Mouse (Mus musculus): ENCODE measurements around the gene Mip. TPM values are rescaled to one million over a fixed set of nuclear protein-coding genes. Genes with fewer than 3 reads are reported as not detected.
"Not testable (repeated sequence)": the region's sequence is repeated elsewhere in the genome, so short reads cannot be mapped to it uniquely, and the experiment has no call there.

Mip gene
- 0.55 and 0.69 TPM in 2 replicates for polyA plus RNA-seq (2016; fragmentation: Nextera tagmentation; extraction: Ambion mirVana)

DNA sequence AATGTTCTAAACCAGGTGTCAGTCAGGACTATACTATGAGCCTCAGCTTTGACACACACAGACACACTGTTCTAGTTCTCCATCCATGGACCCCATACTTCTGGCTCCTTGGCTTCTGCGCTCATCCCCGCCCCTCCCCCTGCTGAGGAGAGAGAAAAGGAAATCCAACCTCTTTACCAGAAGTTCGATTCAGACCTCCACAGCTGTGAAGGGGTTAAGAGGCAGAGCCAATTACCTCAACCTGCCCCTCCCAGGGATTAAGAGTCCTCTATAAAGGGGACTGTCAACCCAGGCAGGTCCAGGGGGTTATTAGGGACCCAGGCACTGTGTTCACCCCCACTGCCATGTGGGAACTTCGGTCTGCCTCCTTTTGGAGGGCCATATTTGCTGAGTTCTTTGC, at the start of gene Mip:
Gene Mip (plus strand): TSS at position 301 of the 400 bp plus-strand sequence.
- Histone ChIP-seq H3K9me3 (no peaks in the 10 kb centered on the region), H3K27ac (peak within 1 kb of the TSS; percentile 61), H3K36me3 (replicated peaks) (no peaks in the 10 kb centered on the region), H3K27me3 (ENCODE audit: poor library complexity, severe bottlenecking) (no peaks in the 10 kb centered on the region), H3K4me3 (peak within 1 kb of the TSS; percentile 10), H3K4me1 (peaks cover 33% of the 10 kb centered on the region)
- DNase-seq (ENCODE audit: extremely low spot score, low spot score): no peak
- 26% methylated on average over 4 of the region's 4 CpGs for WGBS

- Histone ChIP-seq H3K36me3 (replicated peaks) (peaks cover 3% of the 10 kb centered on the region; the same call in 1 of the 2 replicates), H3K27me3 (ENCODE audit: poor library complexity, severe bottlenecking) (no peaks in the 10 kb centered on the region), H3K4me3 (peak overlapping the region; percentile 70), H3K27ac (peak overlapping the region; percentile 88), H3K4me1 (peaks cover 35% of the 10 kb centered on the region), H3K9me3 (no peaks in the 10 kb centered on the region)
- 1% methylated on average over 17 of the region's 17 CpGs for WGBS
- peak; percentile 86 for DNase-seq (ENCODE audit: extremely low spot score, low spot score)
These were observed 49.5 kb upstream of the Mip start for GRCm38 (mm10) chr10:128175996-128176755.

GRCm38 (mm10) chr10:128177316-128177715, 48.3 kb upstream of the Mip start:
- DNase-seq (ENCODE audit: extremely low spot score, low spot score): no peak
- 86% methylated on average over 4 of the region's 4 CpGs for WGBS
- H3K27ac ChIP-seq: no peak overlapping the region
- H3K4me1 ChIP-seq: peaks cover 35% of the 10 kb centered on the region
- H3K27me3 ChIP-seq (ENCODE audit: poor library complexity, severe bottlenecking): no peaks in the 10 kb centered on the region
- H3K4me3 ChIP-seq: no peak overlapping the region
- H3K9me3 ChIP-seq: no peaks in the 10 kb centered on the region
- peaks cover under 1% of the 10 kb centered on the region; the same call in 1 of the 2 replicates for H3K36me3 ChIP-seq (replicated peaks)

DNA sequence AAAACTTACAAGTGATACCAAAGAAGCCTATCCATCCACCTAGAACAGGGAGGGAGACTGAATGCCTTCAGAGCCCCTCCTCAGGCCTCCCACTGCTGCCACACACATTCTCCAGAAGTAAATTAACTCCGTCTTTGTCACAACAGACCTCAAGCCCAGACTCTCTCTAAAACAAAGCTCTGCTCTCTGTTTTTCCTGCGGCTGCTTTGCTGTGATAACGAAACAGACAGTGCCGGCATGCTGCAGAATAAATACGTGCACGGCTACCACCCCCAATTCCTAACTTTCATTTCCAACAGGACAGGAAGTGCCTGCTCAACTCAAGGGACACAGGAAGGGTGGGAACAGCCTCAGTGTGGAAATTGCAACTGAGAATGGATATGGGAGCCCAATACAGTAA, 45.6 kb upstream of the Mip start, which contains the start of gene Rbms2:
Gene Rbms2 (minus strand): TSS at position 309 of the 400 bp plus-strand sequence.
- Histone ChIP-seq H3K9me3 (no peaks in the 10 kb centered on the region), H3K4me1 (peaks cover 20% of the 10 kb centered on the region), H3K4me3 (peak within 1 kb of the TSS; percentile 27), H3K27ac (peak within 1 kb of the TSS; percentile 53), H3K27me3 (ENCODE audit: poor library complexity, severe bottlenecking) (no peaks in the 10 kb centered on the region), H3K36me3 (replicated peaks) (no peaks in the 10 kb centered on the region)
- no peak for DNase-seq (ENCODE audit: extremely low spot score, low spot score)
- WGBS: 4% methylated on average over 6 of the region's 6 CpGs

DNA sequence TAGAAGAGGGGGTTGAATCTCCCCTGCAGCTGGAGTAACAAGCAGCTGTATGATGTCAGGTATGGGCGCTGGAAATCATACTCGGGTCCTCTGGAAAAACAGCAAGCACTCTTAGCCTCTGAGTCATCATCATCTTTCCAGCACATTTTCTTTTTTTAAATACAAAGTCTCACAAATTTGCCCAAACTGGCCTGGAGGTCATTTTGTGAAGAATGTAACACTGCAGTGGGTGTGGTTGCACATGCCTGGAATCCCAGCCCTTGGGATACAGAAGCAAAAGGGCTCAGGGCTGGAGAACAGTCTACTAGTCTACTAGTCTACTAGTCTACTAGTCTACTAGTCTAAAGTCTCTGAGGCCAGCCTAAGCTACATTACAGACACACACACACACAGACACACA, 41.3 kb upstream of the Mip start:
- Histone ChIP-seq H3K27me3 (ENCODE audit: poor library complexity, severe bottlenecking) (no peaks in the 10 kb centered on the region), H3K4me1 (peaks cover 10% of the 10 kb centered on the region), H3K9me3 (no peaks in the 10 kb centered on the region), H3K4me3 (no peak overlapping the region), H3K36me3 (replicated peaks) (no peaks in the 10 kb centered on the region), H3K27ac (no peak overlapping the region)
- DNase-seq (ENCODE audit: extremely low spot score, low spot score): no peak
- 93% methylated on average over 2 of the region's 2 CpGs for WGBS

GRCm38 (mm10) chr10:128185277-128185940, 40.2 kb upstream of the Mip start:
- WGBS: 90% methylated on average over 6 of the region's 6 CpGs
- H3K9me3 ChIP-seq: no peaks in the 10 kb centered on the region

GRCm38 (mm10) chr10:128185959-128186358, 39.7 kb upstream of the Mip start:
- Histone ChIP-seq H3K27me3 (ENCODE audit: poor library complexity, severe bottlenecking) (no peaks in the 10 kb centered on the region), H3K4me1 (no peaks in the 10 kb centered on the region), H3K27ac (no peak overlapping the region), H3K9me3 (no peaks in the 10 kb centered on the region), H3K4me3 (no peak overlapping the region), H3K36me3 (replicated peaks) (no peaks in the 10 kb centered on the region)
- 44% methylated on average over 2 of the region's 2 CpGs for WGBS
- peak; percentile 85 for DNase-seq (ENCODE audit: extremely low spot score, low spot score)

More at GRCm38 (mm10) chr10:128185277-128185940, 40.2 kb upstream of the Mip start:
- H3K27me3 ChIP-seq (ENCODE audit: poor library complexity, severe bottlenecking): no peaks in the 10 kb centered on the region
- H3K4me3 ChIP-seq: no peak overlapping the region
- H3K27ac ChIP-seq: no peak overlapping the region
- H3K36me3 ChIP-seq (replicated peaks): no peaks in the 10 kb centered on the region
- H3K4me1 ChIP-seq: no peaks in the 10 kb centered on the region
- no peak for DNase-seq (ENCODE audit: extremely low spot score, low spot score)

DNA sequence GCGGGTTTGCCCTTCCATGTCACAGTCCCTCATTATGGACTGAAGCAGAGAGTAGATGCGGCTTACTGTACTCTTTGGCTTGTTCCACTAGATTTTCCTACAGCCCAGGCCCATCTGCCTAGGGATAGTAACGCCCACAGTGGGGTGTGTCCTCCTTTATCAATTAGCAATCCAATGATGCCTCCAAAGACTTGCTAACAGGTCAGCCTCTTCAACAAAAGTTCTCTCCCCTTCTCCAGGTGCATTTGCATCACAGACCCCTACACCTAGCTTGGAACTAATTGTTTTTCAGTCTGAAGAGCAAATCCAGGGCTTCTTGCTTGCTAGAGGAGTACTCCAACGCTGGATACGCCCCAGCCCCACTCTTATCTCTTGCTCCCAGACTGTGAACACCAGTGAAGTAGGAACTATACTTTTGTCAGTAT, 38.4 kb upstream of the Mip start:
- Histone ChIP-seq H3K4me1 (no peaks in the 10 kb centered on the region), H3K4me3 (no peak overlapping the region), H3K36me3 (replicated peaks) (no peaks in the 10 kb centered on the region), H3K27me3 (ENCODE audit: poor library complexity, severe bottlenecking) (peaks cover 4% of the 10 kb centered on the region; the same call in 1 of the 2 replicates), H3K9me3 (no peaks in the 10 kb centered on the region), H3K27ac (no peak overlapping the region)
- WGBS: 71% methylated on average over 5 of the region's 5 CpGs
- DNase-seq (ENCODE audit: extremely low spot score, low spot score): no peak

DNA sequence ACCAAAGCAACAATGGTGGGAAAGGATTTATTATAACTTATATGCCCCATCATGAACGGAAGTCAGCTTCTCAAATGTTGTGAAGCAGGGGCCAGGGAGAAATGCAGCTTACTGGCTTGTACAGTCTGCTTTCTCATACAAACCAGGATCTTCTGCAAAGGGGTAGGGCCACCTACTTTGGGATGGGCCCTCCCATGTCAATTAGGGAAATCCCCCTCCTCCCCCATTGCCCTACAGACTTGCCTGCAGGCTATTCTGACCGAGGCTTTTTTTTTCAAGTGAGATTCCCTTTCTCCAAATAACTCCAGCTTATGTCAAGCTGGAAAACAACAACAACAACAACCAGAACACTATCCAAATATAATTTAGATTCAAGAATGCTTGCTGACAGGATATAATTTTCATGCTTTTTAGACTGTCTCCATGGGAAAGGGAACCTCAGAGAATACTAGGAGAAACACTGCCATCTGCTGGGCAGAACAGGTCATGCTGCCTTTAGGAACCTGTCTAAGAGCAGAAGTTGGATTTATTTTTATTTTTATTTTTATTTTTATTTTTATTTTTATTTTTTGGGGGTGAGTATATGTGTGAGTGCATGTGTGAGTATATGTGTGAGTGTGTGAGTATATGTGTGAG, 37.3 kb upstream of the Mip start:
- H3K36me3 ChIP-seq (replicated peaks): no peaks in the 10 kb centered on the region
- H3K4me3 ChIP-seq: no peak overlapping the region
- no peak overlapping the region for H3K27ac ChIP-seq

DNA sequence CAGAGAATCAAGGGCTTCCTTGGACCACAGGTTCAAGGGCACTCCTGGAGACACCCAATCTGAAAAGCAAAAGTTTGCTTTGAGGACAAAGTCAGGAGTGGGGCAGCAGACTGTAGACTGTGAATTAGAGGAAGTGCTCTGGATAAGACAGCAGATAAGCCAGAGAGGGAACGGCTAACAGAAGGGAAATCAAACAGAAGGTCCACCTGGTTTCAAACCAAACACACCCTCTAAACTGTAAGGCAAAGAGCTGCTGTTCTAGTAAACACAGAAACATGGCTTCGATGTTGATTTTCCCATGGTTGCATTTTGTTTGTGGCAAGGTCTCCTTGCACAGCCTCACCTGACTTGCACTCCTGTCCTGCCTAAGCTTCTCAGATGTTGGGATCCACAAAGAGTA, 34.2 kb upstream of the Mip start:
- 84% methylated on average over 2 of the region's 2 CpGs for WGBS
- H3K27me3 ChIP-seq (ENCODE audit: poor library complexity, severe bottlenecking): peaks cover 32% of the 10 kb centered on the region
- H3K4me3 ChIP-seq: no peak overlapping the region
- H3K9me3 ChIP-seq: no peaks in the 10 kb centered on the region
- no peak overlapping the region for H3K27ac ChIP-seq
- H3K36me3 ChIP-seq (replicated peaks): no peaks in the 10 kb centered on the region
- peaks cover 22% of the 10 kb centered on the region for H3K4me1 ChIP-seq
- no peak for DNase-seq (ENCODE audit: extremely low spot score, low spot score)

More for the DNA sequence above, 37.3 kb upstream of the Mip start:
- H3K9me3 ChIP-seq: no peaks in the 10 kb centered on the region
- peaks cover 9% of the 10 kb centered on the region for H3K27me3 ChIP-seq (ENCODE audit: poor library complexity, severe bottlenecking)
- peak; percentile 46 for DNase-seq (ENCODE audit: extremely low spot score, low spot score)
- H3K4me1 ChIP-seq: no peaks in the 10 kb centered on the region
- 50% methylated on average over 2 of the region's 2 CpGs for WGBS

GRCm38 (mm10) chr10:128192030-128192766, 33.4 kb upstream of the Mip start:
- peaks cover 22% of the 10 kb centered on the region for H3K4me1 ChIP-seq
- not testable (repeated sequence) for H3K27ac ChIP-seq; H3K4me3 ChIP-seq; H3K36me3 ChIP-seq (replicated peaks); H3K9me3 ChIP-seq; DNase-seq (ENCODE audit: extremely low spot score, low spot score)
- 95% methylated on average over 3 of the region's 3 CpGs for WGBS
- H3K27me3 ChIP-seq (ENCODE audit: poor library complexity, severe bottlenecking): peaks cover 40% of the 10 kb centered on the region

GRCm38 (mm10) chr10:128193113-128193512, 32.5 kb upstream of the Mip start:
- no peak for DNase-seq (ENCODE audit: extremely low spot score, low spot score)
- Histone ChIP-seq H3K4me1 (peaks cover 22% of the 10 kb centered on the region), H3K27me3 (ENCODE audit: poor library complexity, severe bottlenecking) (peaks cover 40% of the 10 kb centered on the region), H3K27ac (no peak overlapping the region), H3K36me3 (replicated peaks) (no peaks in the 10 kb centered on the region), H3K9me3 (no peaks in the 10 kb centered on the region), H3K4me3 (no peak overlapping the region; the same call in 1 of the 2 replicates)
- WGBS: 91% methylated on average over 6 of the region's 6 CpGs

Data from forebrain, embryonic 10.5 days (tissue).